Mouse (Mus musculus): ENCODE results near the gene Ly6g5b.

Ly6g5b gene

DNA sequence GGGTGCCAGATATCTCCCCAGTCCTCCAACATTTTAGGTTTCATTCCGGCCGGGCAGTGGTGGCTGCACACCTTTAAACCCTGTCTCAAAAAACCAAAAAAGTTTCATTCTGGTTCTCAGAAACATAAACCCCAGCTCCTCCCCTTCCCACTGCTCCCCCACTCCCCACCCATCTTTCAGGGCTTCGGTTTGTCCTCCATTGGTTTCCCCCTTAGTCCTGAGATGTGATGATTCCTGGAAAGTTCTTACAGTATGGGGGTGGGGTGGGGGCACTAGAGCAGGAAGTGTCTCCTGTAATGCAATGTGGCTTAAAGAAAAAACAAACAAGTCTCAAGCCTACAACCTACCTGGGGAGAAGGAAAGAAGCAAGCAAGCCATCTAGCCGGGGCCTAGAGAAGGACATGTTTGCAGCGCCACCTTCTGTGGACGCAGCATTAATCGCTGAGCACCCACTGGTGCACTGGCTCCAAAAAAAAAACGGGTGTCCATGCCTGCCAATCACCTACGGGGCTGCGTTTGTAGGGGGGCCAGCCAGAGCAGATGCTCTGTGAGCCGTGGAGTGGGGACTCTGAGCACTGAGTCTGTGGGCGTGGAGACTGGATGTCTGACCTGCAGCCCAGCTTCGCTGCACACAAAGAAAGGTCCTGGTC is 9.4 kb downstream of the Ly6g5b start:
- DNase-seq (ENCODE audit: low spot score): no peak

DNA sequence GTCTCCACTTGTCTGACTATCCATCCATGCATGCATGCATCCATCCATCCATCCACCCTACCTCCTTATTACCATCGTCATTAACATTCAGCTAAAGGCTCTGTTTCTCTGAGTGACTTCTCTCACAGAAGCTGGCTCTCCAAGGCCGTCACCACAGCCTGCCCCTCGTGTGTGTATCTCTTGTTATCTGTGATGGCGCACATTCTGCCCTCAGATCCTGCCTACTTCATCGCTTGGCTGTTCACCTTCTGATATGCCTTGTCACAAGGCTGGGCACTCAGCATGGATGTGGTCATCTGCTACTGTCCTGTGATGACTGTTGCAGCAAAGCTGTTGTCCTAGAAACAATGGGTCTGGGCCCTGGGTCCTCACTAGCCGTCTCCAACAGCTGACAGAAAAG is 10.5 kb downstream of the Ly6g5b start:
- no peak for DNase-seq (ENCODE audit: low spot score)

- DNase-seq (ENCODE audit: low spot score): no peak
These were observed 11.1 kb downstream of the Ly6g5b start for GRCm38 (mm10) chr17:35104079-35104478.

DNA sequence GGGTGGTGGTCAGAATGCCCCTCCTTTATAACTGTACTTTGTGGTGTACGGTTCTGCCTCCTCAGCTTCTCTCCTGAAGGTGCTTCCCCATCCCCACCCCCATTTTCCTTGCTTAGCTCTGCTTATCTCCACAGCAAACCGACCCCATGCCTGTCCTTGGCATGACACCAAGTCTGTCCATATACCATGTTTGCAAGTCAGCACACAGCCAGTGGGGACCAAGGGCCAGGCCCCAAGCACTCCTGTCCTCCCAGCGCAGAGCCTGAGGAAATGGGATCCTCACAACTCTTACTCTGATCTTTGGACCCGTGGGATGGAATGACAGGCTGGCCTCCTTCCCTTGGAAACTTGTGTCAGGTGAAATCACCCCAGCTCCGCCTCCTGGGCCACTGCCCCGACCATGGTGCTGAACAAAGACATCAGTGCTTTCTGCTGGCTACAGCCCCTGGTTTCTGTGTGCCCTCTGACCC is 12.0 kb downstream of the Ly6g5b start:
- DNase-seq (ENCODE audit: low spot score): no peak

- DNase-seq (ENCODE audit: low spot score): no peak
These were observed 12.9 kb downstream of the Ly6g5b start for GRCm38 (mm10) chr17:35102299-35102698.

GRCm38 (mm10) chr17:35101161-35101560 is 14.1 kb downstream of the Ly6g5b start:
- DNase-seq (ENCODE audit: low spot score): no peak

DNA sequence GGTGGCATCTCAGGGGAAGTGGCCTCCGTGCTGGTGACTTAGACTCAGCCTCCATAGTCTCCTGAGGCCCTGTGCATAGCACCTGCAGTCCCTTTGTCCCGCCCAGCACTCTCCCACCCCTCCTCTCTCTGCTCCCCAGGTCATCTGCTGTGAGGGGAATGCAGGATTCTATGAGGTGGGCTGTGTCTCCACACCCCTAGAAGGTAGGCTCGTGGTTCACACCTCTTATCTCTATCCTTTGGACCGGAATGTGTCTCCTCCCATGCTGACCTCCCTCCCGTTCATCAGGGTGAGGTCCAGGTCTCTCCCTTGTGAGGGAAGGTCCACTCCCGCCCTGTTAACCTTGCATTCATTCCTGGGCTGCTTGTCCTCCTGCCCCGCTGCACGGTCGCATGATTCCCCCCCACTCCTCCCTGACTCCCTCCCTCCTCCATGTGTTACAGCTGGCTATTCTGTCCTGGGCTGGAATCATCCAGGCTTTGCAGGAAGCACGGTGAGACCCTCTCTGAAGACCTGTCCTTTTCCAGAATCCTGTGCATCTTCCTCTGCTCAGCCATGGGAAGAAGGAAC is 14.9 kb downstream of the Ly6g5b start:
- no peak for DNase-seq (ENCODE audit: low spot score)

DNA sequence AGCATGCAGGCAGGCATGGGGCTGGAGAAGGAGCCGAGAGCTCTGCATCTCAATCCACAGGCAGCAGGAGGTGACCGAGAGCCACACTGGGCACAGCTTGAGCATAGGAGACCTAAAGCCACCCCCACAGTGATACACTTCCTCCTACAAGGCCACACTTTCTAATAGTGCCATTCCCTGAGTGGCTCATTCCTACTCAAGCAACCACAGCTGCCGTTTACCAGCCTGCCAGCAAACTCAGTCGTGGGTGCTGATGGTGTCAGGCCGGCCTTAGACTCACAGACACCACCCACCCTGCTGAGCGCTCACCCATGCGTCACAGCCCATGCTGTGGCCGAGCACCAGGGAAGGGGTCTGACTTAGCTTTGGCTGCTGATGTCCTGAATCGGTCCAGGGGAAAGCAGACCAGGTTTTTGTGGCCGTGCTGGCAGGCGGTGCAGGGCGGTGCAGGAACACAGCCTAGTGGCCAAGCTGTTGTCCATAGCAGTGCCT is 18.0 kb downstream of the Ly6g5b start:
- DNase-seq (ENCODE audit: low spot score): no peak

- DNase-seq (ENCODE audit: low spot score): no peak
These were observed 18.6 kb downstream of the Ly6g5b start for GRCm38 (mm10) chr17:35096597-35096996.

GRCm38 (mm10) chr17:35094475-35095365 is 20.5 kb downstream of the Ly6g5b start:
- no peak for DNase-seq (ENCODE audit: low spot score)

DNA sequence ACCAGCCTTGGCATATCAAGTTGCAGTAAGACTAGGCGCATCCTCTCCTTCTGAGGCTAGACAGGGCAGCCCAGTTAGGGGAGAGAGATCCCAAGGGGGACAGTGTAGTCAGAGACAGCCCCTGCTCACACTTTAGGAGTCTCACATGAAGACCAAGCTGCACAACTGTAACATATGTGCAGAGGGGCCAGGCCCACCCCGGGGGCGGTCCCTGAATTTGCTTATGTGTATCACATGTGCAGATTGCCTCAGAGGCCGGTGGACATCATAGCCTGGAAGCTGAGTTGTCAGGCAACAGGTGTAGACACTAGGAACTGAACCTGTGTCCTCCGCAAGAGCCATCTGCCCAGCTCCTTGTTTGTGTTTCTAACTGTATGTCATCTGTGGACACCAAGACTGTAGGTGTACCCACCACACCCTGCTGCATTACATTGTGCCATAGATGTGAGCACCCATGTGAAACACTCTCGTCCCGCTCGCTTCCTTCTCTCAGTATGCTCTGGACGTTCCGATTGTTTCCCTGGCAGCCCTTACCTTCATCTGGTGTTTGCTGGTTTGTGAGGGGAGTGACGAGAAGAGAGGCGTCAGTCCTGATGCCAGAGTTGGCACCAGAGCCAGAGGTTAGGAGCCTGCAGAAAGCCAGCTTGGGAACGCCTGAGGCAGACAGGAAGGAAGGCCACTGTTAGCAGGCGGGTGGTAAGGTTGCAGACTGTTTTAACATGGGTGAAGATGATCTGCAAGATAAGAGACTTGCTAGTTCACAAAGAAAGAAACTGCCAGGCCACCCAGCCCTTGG is 22.6 kb downstream of the Ly6g5b start:
- DNase-seq (ENCODE audit: low spot score): no peak

DNA sequence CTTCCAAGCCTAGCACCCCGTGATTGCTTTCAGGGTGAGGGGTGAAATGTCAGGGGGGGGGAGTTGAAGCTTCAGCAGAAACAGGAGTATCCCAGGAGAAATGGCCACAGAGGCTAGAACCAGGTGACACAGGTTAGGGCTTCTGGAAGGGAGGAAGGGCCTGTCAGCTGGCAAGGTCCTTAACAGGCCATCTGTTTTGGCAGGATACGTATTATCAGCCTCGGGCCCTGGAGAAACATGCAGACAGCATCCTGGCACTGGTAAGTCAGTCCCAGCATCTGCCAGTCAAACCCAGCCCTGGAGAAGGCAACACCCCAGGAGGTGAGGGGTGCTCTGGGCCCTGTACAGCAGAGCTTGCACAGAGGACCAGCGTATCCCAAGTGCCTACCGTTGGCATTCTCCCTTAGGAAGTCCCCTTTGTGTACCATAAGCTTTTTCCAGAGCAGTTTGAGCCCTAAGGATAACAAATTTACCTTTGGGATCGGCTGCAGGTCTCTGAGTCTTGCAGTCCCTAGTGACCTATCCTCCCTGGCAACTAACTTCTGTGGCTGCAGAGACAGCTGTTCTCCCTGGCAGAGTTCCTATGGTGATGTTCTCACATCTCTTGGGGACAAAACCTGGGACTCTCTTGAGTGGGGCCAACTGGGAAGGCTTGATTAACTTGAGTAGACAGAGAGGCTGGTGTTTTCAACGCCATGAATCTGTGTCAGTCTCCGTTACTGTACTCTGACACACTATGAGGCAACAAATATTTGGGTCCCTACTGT is 24.9 kb downstream of the Ly6g5b start:
- DNase-seq (ENCODE audit: low spot score): no peak

DNA sequence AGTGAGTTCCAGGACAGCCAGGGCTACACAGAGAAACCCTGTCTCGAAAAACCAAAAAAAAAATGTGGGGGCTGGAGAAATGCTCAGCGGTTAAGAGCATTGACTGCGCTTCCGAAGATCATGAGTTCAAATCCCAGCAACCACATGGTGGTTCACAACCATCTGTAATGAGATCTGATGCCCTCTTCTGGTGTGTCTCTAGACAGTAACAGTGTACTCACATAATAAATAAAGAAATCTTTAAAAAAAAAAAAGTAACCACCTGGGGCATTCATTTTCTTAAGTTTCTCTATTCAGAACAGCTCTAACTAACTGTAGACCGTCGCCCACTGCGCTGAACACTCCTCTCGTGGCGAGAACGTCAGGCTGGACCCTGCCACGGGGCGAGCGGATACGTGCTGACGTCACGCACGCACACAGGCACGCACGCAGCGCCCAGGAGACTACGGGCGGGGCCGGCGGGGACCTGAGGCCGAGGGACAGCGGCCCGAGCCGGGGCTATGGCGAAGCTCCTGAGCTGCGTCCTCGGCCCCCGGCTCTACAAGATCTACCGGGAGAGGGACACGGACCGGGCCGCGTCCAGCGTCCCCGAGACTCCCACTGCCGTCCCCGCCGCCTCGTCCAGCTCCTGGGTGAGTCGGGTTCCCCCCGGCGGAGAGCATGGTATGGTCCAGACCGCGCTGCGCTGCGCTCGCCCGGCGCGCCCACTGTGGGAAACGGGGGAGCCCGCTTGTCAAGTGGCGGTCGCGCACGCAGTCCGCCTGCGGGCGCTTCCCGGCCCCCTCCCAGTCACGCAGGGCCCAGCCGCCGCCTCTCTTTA is 26.2 kb downstream of the Ly6g5b start, which contains the start of gene Abhd16a:
Gene Abhd16a, plus strand, starts transcription at position 439 of the 820 bp plus-strand sequence.
- peak; percentile 72 for DNase-seq (ENCODE audit: low spot score)

GRCm38 (mm10) chr17:35088151-35088550 is 27.1 kb downstream of the Ly6g5b start:
- no peak for DNase-seq (ENCODE audit: low spot score)

- DNase-seq (ENCODE audit: low spot score): no peak
These were observed 29.9 kb downstream of the Ly6g5b start, which contains the start of gene Ly6g6f for GRCm38 (mm10) chr17:35085208-35085865. Ly6g6f (minus strand) TSS chr17:35085610.

GRCm38 (mm10) chr17:35083929-35084497 is 31.2 kb downstream of the Ly6g5b start:
- no peak for DNase-seq (ENCODE audit: low spot score)

DNA sequence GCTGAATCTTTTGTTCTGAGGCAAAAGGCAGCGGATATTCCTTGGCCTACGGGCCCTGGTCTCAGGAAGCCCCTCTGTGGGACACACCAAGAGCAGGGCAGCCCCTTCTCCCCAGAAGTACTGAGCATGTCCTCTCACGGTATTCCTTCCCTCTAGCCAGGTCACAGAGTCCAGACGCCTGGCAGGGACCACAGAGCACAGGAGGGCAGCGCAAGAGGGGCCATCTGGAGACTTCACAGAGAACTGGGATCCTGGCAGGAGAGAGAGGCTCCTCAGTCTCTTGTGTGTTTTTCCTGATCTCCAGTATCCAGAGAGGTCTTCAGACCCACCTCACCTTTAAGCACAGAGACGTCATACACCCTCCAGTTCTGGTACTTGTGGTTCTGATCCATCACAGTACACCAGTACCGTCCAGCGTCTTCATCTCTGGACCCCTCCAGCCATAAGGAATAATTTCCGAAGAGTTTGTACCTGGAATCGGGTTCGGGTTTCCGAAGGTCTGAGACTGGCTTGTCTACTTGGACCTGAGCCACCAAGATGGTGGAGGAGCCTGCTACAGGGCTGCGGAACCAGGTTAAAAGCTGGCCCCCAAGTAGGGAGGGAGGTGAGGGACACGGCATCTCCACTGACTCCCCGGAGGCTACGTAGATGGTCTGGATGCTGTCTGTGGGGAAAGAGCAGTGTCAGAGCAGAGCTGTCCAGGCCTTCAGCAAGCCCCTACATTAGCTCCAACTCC is 32.2 kb downstream of the Ly6g5b start:
- DNase-seq (ENCODE audit: low spot score): no peak

DNA sequence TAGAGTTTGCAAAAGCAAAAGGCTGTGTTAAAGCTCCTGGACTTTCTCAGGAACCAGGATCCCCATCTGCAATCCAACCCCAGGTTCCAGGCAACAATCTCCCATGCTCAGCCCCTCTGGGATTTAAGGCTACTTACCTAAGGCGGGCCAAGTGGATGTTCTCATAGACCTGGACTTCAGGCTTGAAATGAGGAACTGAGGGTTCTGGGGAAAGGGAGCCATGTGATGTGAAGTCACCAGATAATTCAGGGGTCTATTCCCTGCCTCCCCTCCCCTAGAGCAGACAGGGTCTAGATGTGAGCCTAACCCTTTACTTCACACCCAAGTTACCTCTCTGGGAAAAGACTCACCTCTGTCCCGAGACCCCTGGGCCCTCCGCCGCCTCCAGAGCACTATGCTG is 34.5 kb downstream of the Ly6g5b start:
- DNase-seq (ENCODE audit: low spot score): no peak

GRCm38 (mm10) chr17:35080248-35080647 is 35.0 kb downstream of the Ly6g5b start:
- DNase-seq (ENCODE audit: low spot score): no peak

All from urinary bladder, postnatal 10 days (tissue).